Mouse (Mus musculus) MEL-GATA-1-ER (cell line): ENCODE data around the gene Zcwpw1.

Experiments used
- DNase-seq: peaks from one replicate; pipeline ENCODE4 v3.0.0-alpha.2; 2012; ENCODE audit warnings: low read depth; ENCODE audit errors: extremely low read depth

Gene Zcwpw1

GRCm38 (mm10) chr5:137784546-137784945, 3.1 kb upstream of the Zcwpw1 start:
- DNase-seq = no peak

DNA sequence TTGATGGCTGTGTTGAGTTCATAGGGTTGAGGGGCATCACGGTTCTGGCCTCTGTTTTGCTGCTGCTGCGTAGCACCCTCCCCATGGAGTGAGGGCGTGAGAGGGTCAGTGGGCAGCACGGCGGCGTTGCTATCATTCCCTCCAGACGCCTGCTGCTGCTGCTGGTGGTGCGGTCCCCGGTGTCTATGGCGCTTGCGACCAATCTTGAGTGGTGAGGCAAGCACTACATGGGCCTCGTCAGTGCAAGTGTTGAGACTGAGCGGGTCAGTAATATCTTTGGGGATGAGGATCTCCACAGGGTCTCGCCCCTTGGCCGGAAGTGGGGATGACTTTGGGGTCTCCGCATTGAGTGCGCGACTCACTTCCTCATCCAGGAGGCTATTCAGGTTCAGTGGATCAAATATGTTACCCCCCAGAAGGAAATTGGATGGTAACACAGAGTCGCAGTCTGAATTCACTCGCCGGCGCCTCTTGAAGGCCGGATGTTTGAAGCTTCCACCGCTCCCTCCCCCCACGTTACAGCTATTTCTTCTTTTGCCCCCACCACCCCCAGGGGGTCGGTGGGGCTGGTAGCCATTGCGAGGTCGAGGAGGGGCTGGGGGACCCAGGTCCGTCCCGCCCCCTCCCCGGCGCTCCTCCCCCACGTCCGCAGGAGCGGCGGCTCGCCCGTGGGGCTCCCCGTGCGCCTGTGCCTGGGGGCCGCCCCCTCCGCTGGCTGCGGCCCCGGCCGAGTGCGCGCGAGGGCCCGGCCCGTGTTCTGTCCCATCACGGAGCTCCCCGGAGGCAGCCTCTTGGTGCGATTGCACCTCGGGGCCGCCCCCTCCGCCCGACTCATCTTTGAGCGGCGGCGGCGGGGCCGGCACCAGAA, 2.2 kb upstream of the Zcwpw1 start:
- DNase-seq = no peak

DNA sequence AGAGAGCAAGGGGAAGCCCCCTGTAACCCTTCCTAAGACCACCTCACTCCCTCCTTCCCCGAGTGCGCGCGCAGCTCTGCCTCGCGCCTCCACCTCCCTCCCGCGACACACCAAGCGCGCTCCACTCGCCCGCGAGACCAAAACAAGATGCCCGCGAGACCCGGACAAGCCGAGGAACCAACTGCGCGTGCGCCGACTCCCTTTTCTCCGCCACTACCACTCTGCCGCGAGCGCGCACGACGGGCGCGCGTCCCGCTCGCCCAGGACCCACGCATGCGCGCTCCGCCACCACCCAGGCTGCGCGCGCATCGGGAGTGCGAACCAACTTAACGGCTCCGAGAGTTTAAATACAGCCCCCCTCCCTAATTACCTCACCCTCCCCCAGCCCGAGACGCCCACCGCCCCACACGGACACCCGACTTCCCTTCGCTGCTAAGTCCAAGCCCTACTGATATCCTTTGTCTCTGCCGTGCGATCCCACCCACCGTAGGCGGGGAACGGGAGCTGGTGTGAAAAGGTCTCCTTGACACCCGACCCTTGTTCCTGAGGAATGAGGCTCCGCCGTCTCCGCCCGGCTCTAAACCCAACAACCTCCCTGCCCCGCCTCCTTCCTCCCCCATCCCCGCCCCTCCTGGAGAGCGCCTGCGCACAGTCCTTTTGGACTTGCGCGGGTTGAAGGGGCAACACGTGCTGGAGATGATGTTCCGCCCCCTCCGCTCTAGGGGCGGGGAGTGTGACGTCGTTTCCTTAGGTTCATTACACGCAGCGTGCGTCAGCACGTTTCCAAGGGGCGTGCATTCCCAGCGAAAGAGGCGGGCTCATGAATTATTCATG, 1.3 kb upstream of the Zcwpw1 start:
- DNase-seq = peak; percentile 96

DNA sequence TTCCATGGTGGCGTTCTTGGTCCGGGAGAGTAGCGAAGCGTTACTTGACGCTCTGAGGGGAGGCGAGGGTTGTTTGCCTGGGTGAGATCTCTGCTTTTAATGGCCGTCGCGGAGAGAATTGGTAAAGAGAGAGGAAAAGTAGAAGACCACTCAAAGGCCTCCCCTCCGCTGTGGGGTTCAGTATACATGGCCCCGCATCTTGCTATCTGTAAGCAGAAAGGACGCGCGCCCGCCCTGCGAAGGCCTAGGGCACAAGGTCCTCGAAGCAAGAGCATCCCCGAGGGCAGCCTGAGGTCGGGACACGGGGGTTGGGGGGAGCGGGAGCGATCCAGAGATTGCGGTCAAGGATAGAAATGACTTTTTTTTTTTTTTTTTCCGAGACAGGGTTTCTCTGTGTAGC, 573 bp downstream of the Zcwpw1 start:
- DNase-seq = no peak

GRCm38 (mm10) chr5:137788946-137789531, 1.4 kb downstream of the Zcwpw1 start:
- DNase-seq = no peak

GRCm38 (mm10) chr5:137791553-137791952, 4.0 kb downstream of the Zcwpw1 start:
- no peak for DNase-seq

GRCm38 (mm10) chr5:137796606-137797005, 9.0 kb downstream of the Zcwpw1 start:
- no peak for DNase-seq

GRCm38 (mm10) chr5:137800917-137801316, 13.3 kb downstream of the Zcwpw1 start:
- DNase-seq = no peak

DNA sequence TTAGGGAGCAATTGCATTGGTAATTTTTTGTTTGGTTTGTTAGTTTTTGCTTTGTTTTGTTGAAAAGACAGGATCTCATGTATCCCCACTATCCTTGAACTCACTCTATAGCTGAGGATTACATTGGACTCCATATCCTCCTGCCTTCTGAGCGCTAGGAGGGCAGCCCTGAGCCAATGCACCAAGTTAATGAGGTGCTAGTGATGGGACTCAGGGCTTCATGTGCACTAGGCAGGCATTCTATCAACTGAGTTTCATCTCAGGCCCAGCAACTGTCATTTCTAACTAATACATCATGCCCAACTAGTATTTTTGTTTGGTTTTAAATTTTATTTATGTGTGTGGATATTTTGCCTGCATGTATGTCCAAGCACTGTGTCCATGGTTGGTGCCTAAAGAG, 18.6 kb downstream of the Zcwpw1 start:
- DNase-seq = no peak

- DNase-seq = no peak
Observed at GRCm38 (mm10) chr5:137808316-137808715, 20.7 kb downstream of the Zcwpw1 start.

- DNase-seq = no peak
Observed at GRCm38 (mm10) chr5:137817466-137818222, 30.0 kb downstream of the Zcwpw1 start.

GRCm38 (mm10) chr5:137822126-137822525, 34.5 kb downstream of the Zcwpw1 start:
- DNase-seq = no peak

DNA sequence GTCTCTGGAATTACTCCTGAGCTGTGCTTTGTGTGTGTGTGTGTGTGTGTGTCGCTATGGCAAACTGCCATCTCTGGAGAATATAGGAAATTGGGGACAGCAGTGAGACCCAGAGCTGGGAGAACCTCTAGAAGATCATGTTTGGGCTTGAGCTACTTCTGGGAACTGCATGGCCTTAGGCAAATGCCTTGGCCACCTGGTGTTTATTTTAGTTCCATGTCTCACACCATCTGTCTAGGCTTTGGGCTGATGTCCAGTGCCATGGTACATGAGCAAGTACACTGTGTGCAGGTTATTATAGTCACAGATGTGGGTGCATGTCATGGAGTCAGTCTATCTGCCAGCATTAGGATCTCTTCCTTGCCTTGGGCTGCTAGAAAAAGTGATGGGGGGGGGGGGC, 35.0 kb downstream of the Zcwpw1 start:
- no peak for DNase-seq

GRCm38 (mm10) chr5:137823455-137824045, 36.0 kb downstream of the Zcwpw1 start:
- no peak for DNase-seq

DNA sequence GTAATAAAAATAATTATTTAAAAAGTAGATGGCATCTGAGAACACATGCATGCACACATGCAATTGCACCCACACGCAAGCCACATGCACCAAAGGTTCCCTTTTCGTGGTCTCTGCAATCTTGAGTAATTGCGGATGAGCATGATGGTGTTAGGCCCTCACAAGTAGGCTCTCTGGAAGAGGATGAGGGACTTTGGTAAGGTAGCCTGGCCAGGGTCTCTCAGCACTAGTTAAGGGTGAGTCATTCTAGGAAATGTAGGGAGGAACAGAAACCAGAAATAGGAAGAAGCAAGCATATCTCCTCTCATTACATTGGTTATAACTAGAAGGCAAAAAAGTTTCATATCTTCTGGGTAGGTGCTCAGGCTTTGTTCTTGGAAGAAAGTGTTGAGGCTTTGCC, 37.4 kb downstream of the Zcwpw1 start:
- no peak for DNase-seq

DNA sequence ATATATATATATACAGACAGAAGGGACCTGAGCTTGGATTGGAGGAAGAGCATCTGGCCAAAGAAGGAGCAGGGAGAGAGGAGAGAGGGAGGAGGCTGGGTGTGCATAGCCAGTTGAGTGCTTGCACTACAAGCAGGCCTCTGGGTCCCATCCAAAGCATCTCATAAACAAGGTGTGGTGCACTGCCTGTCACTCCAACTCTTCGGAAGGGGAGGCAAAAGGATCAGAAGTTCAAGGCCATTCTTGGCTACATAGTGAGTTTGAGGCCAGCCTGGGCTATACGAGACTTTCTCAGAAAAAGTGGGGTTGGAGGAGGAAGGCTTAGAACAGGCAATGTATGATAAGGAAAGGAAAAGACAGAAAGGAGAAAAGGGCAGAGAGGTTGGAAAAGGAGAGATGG, 38.4 kb downstream of the Zcwpw1 start:
- no peak for DNase-seq

DNA sequence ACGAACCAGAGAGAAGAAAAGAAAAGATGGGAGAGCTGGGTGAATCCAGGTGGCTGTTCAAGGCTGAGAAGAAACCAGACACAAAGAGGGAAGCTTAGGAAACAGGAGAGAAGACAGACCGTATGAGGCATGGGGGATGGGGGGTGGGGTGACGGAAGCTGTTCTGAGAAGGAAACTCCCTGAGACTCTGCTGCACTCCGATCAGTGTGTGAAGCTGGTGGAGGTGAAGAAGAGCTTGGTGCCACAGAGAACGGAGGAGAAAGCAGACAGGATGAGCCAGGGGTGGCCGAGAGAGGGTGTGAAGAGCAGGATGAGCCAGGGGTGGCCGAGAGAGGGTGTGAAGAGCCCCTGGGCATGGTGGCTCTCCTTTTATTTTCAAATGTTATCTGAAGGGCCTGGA, 38.8 kb downstream of the Zcwpw1 start:
- DNase-seq = no peak

GRCm38 (mm10) chr5:137828694-137829093, 41.1 kb downstream of the Zcwpw1 start:
- no peak for DNase-seq

GRCm38 (mm10) chr5:137830238-137830637, 42.6 kb downstream of the Zcwpw1 start:
- DNase-seq = no peak

DNA sequence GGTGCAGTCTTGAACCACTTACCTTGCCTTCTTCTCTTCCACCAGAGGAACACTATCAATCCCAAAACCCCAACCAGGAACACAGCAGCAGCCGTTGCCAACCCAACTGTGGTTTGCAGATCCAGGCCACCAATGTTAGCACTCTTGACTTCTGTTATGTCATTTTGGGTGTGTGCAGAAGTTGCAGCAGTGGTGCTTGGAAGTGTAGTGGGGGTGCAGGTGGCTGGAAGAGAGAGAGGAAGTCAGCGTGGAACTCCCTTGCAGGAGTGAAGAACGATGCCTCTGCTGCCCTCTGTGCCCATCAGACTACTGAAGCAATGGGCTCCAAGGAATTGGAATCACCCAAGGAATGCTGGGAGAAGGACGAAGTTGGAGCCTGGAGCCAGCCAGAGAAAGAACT, 43.5 kb downstream of the Zcwpw1 start:
- no peak for DNase-seq

- no peak for DNase-seq
Observed at GRCm38 (mm10) chr5:137831506-137831905, 43.9 kb downstream of the Zcwpw1 start.
